In genomic region chr2:165001958-165002357, GRCm38 (mm10) we compare ENCODE assay signal across 25 mouse cellular contexts. TPM values are rescaled to one million over a fixed set of nuclear protein-coding genes. Genes with fewer than 3 reads are reported as not detected.
A peak's percentile ranks its signal among the peaks of the same experiment; 100 is the strongest.
DNase-seq lines count a peak whose midpoint lies in the region; TF ChIP-seq lines count a peak whose summit lies in the region.
"Had no signal": no experiment of that assay in that cellular context is flagged by ENCODE, and none has a peak within 500 bp of the region (broad histone marks: within the 10 kb centered on the region; RNA-seq: fewer than 3 reads in every experiment).

No protein-coding gene starts in this region.

- no peak for TF ChIP-seq EP300 in heart, adult 2 months (IDR thresholded peaks at IDR 0.05; ENCODE audit: insufficient read depth, low read depth, low read length)

- no peaks in the 10 kb centered on the region for H3K79me2 ChIP-seq in heart, adult 2 months (replicated peaks; ENCODE audit: control insufficient read depth, insufficient read depth, low read length)

- no peak for TF ChIP-seq POLR2A in heart, adult 2 months (IDR thresholded peaks at IDR 0.05; ENCODE audit: insufficient read depth, low read depth, low read length)

- peak; percentile 37 for DNase-seq in cerebellum, adult 9-11 months
- no peak for DNase-seq in cerebellum, adult 8-10 months
- DNase-seq in layer of hippocampus, adult 2 months (ENCODE audit: low spot score in 2 of 2) = no peak
- no peak for DNase-seq in layer of hippocampus, adult 11-12 months (ENCODE audit: low spot score)
- DNase-seq in R1 (ENCODE audit: low read depth, low spot score) = peak; percentile 46
- DNase-seq in heart, postnatal 14 days = no peak
- DNase-seq in heart, adult 2 months = no peak
- DNase-seq: adrenal gland, postnatal 25 days; gastrocnemius, postnatal 10 days; heart, postnatal 10 days; kidney, adult 11 months; kidney, postnatal 10 days; liver, postnatal 0 days; lung, postnatal 10 days; retina, postnatal 1 day; right cerebral cortex, postnatal 25 days; spleen, adult 18-20 months; thymus, postnatal 14 days had no signal

- H3K9me3 ChIP-seq in E14TG2a.4 (ENCODE audit: low read length) = no peaks in the 10 kb centered on the region
- H3K9me3 ChIP-seq: forebrain, embryonic 10.5 days; heart, embryonic 12.5 days; limb, embryonic 12.5 days; midbrain, embryonic 13.5 days; neural tube, embryonic 13.5 days had no signal

- peak; percentile 60 for TF ChIP-seq CTCF in layer of hippocampus, adult 2 months (conservative IDR thresholded peaks at IDR 0.05)
- peak; percentile 19; the same call in 1 of the 2 replicates for TF ChIP-seq CTCF in E14TG2a.4 (conservative IDR thresholded peaks at IDR 0.05; ENCODE audit: low read length)
- TF ChIP-seq CTCF in heart, adult 2 months (IDR thresholded peaks at IDR 0.05) = no peak

- H3K4me3 ChIP-seq in layer of hippocampus, adult 2 months = no peak overlapping the region
- H3K4me3 ChIP-seq in E14TG2a.4 (replicated peaks; ENCODE audit: low read length) = peak overlapping the region; percentile 49
- H3K4me3 ChIP-seq in heart, adult 2 months = no peak overlapping the region
- H3K4me3 ChIP-seq: forebrain, embryonic 10.5 days; heart, embryonic 12.5 days; limb, embryonic 12.5 days; midbrain, embryonic 13.5 days; myocyte; neural tube, embryonic 13.5 days had no signal

- WGBS in heart, adult 2 months = 91% methylated on average over 13 of the region's 13 CpGs

- intact Hi-C loops in heart, postnatal 14 days (cut with DNase I) = no loop called here
- intact Hi-C loops in heart, adult 2 months (cut with DNase I) = no loop called here

- H3K36me3 ChIP-seq in E14TG2a.4 (ENCODE audit: insufficient read depth, low read length) = peaks cover 88% of the 10 kb centered on the region
- no peaks in the 10 kb centered on the region for H3K36me3 ChIP-seq in heart, adult 2 months (ENCODE audit: control insufficient read depth, insufficient read depth, low read length)

- H3K9ac ChIP-seq in heart, adult 2 months (ENCODE audit: low read depth, low read length) = no peak overlapping the region
- H3K9ac ChIP-seq: heart, embryonic 12.5 days; limb, embryonic 12.5 days; liver, postnatal 0 days; midbrain, embryonic 13.5 days; neural tube, embryonic 13.5 days had no signal

- peak overlapping the region; percentile 28; the same call in 1 of the 2 replicates for H3K27ac ChIP-seq in layer of hippocampus, adult 2 months
- H3K27ac ChIP-seq in heart, adult 2 months = no peak overlapping the region
- H3K27ac ChIP-seq: forebrain, embryonic 10.5 days; limb, embryonic 12.5 days; midbrain, embryonic 13.5 days; neural tube, embryonic 13.5 days had no signal

- peaks cover 38% of the 10 kb centered on the region for H3K4me1 ChIP-seq in E14TG2a.4 (replicated peaks; ENCODE audit: low read depth, low read length)
- peaks cover 6% of the 10 kb centered on the region for H3K4me1 ChIP-seq in heart, adult 2 months (ENCODE audit: control insufficient read depth, insufficient read depth, low read length)

- H3K27me3 ChIP-seq in E14TG2a.4 (ENCODE audit: insufficient read depth, low read length) = peaks cover 20% of the 10 kb centered on the region
- H3K27me3 ChIP-seq in heart, adult 2 months (ENCODE audit: control insufficient read depth, insufficient read depth, low read length) = peaks cover 5% of the 10 kb centered on the region; the same call in 1 of the 2 replicates

RNA-seq across cellular contexts. Expression of gene Ncoa5, which starts 32.7 kb away (rescaled TPM):
- total RNA-seq in layer of hippocampus, adult 2 months (2021) = 10 to 100 TPM; 57.8 to 63.8 TPM
- 10 to 100 TPM; 19.7 to 22.8 TPM for total RNA-seq in heart, postnatal 14 days (2021)
- total RNA-seq in heart, adult 2 months (2021) = 10 to 100 TPM; 18.6 to 20.6 TPM
- polyA plus RNA-seq in heart, adult 2 months (2012; rRNA removed) = 16.4 and 21.2 TPM in 2 replicates

RNA-seq across cellular contexts. Expression of gene Slc12a5, which starts 41.4 kb away (rescaled TPM):
- 100 to 1,000 TPM; 406 to 409 TPM for total RNA-seq in layer of hippocampus, adult 2 months (2021)
- total RNA-seq in heart, postnatal 14 days (2021) = under 1 TPM; 0.73 to 0.91 TPM
- total RNA-seq in heart, adult 2 months (2021) = 1 to 10 TPM; 2.2 to 2.3 TPM
- 1.5 TPM in 2 replicates for polyA plus RNA-seq in heart, adult 2 months (2012; rRNA removed)

RNA-seq across cellular contexts. Expression of gene Cd40, which starts 53.5 kb away (rescaled TPM):
- under 1 TPM; 0.33 to 0.91 TPM for total RNA-seq in layer of hippocampus, adult 2 months (2021)
- total RNA-seq in heart, postnatal 14 days (2021) = 1 to 10 TPM; 2.4 to 3.0 TPM
- 1 to 10 TPM; 2.0 to 2.2 TPM for total RNA-seq in heart, adult 2 months (2021)
- polyA plus RNA-seq in heart, adult 2 months (2012; rRNA removed) = 4.6 and 7.1 TPM in 2 replicates

Comparison
In these comparisons a context has a peak if more than half of its experiments do, and no peak if none do; other contexts are left out.
1. DNase-seq: peak in cerebellum, adult 9-11 months (single experiment) and R1 (single experiment); none in cerebellum, adult 8-10 months (single experiment), layer of hippocampus, adult 2 months (0 of 2), layer of hippocampus, adult 11-12 months (single experiment), heart, postnatal 14 days (0 of 2) and heart, adult 2 months (0 of 2).
2. RNA of gene Slc12a5, which starts 41.4 kb away (total RNA-seq): 406 to 409 TPM in layer of hippocampus, adult 2 months; 2.2 to 2.3 TPM in heart, adult 2 months and 0.73 to 0.91 TPM in heart, postnatal 14 days; every median in the first group is over 100 times any median in the second.